ENCODE assay signal across 8 mouse cellular contexts in the genomic region with DNA sequence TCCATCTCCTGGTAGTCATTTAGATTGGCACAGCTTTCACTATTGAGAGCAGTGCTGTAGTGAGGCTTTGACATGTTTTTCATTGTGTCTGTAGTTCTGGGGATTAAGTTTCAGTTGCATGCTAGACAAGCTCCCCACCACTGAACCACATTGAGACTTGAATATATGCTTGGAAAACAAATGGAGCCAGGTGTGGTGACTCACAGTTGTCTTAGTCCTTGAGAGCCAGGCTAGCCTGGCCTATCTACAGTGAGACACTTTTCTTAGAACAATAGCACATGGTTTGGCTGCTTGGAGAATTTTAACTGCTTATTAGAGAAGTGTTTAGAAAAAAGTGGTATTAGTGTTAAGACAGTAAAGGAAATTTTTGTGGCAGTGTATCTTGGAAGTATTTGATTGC. TPM values are rescaled to one million over a fixed set of nuclear protein-coding genes. Genes with fewer than 3 reads are reported as not detected.
DNase-seq lines count a peak whose midpoint lies in the region; ATAC-seq and TF ChIP-seq lines count a peak whose summit lies in the region.

No protein-coding gene starts in this region.

- H3K4me2 ChIP-seq in hindbrain, embryonic 16.5 days (ENCODE audit: low read length), result peak overlapping the region; percentile 75
- peak overlapping the region; percentile 98 for H3K4me2 ChIP-seq in midbrain, embryonic 16.5 days (ENCODE audit: low read length)

- peak overlapping the region; percentile 95 for H3K4me3 ChIP-seq in layer of hippocampus, adult 2 months
- H3K4me3 ChIP-seq in hindbrain, embryonic 16.5 days (ENCODE audit: low read length), result peak overlapping the region; percentile 59
- H3K4me3 ChIP-seq in midbrain, embryonic 16.5 days (ENCODE audit: low read depth, low read length), result peak overlapping the region; percentile 77

- ATAC-seq in hindbrain, embryonic 16.5 days, result no peak
- no peak for ATAC-seq in midbrain, embryonic 16.5 days

- H3K9me3 ChIP-seq in hindbrain, embryonic 16.5 days (ENCODE audit: control insufficient read depth, low read length), result no peaks in the 10 kb centered on the region
- H3K9me3 ChIP-seq in midbrain, embryonic 16.5 days (replicated peaks; ENCODE audit: control insufficient read depth, low read length, poor library complexity, severe bottlenecking), result no peaks in the 10 kb centered on the region

- intact Hi-C loops in gastrocnemius, postnatal 36 days (cut with DNase I), result no loop called here

- no peak for DNase-seq in layer of hippocampus, adult 2 months (ENCODE audit: low spot score in 2 of 2)
- no peak for DNase-seq in layer of hippocampus, postnatal 10 days (ENCODE audit: low spot score in 2 of 2)
- DNase-seq in brain, adult 2 months (ENCODE audit: low read depth, low spot score), result peak; percentile 60
- no peak for DNase-seq in T-cell, adult 2 months (ENCODE audit: low spot score)
- DNase-seq in gastrocnemius, postnatal 36 days, result no peak
- DNase-seq in natural killer cell, adult 2 months (ENCODE audit: low spot score in 2 of 2), result no peak

- peak overlapping the region; percentile 98; the same call in 1 of the 2 replicates for H3K27ac ChIP-seq in layer of hippocampus, adult 2 months
- H3K27ac ChIP-seq in hindbrain, embryonic 16.5 days (ENCODE audit: low read depth, low read length), result no peak overlapping the region
- no peak overlapping the region for H3K27ac ChIP-seq in midbrain, embryonic 16.5 days (ENCODE audit: low read length)

- peak overlapping the region; percentile 87 for H3K9ac ChIP-seq in hindbrain, embryonic 16.5 days (ENCODE audit: low read depth, low read length)
- H3K9ac ChIP-seq in midbrain, embryonic 16.5 days (ENCODE audit: low read depth, low read length), result peak overlapping the region; percentile 91

- H3K4me1 ChIP-seq in hindbrain, embryonic 16.5 days (ENCODE audit: control insufficient read depth, insufficient read depth, low read depth, low read length), result peaks cover 28% of the 10 kb centered on the region
- H3K4me1 ChIP-seq in midbrain, embryonic 16.5 days (ENCODE audit: control insufficient read depth, insufficient read depth, low read length), result peaks cover 35% of the 10 kb centered on the region

- peaks cover 21% of the 10 kb centered on the region for H3K36me3 ChIP-seq in hindbrain, embryonic 16.5 days (ENCODE audit: control insufficient read depth, insufficient read depth, low read length)
- H3K36me3 ChIP-seq in midbrain, embryonic 16.5 days (ENCODE audit: control insufficient read depth, insufficient read depth, low read length), result peaks cover 11% of the 10 kb centered on the region

- TF ChIP-seq CTCF in layer of hippocampus, adult 2 months (conservative IDR thresholded peaks at IDR 0.05), result no peak

- H3K27me3 ChIP-seq in hindbrain, embryonic 16.5 days (replicated peaks; ENCODE audit: control insufficient read depth, insufficient read depth, low read length), result no peaks in the 10 kb centered on the region
- no peaks in the 10 kb centered on the region for H3K27me3 ChIP-seq in midbrain, embryonic 16.5 days (ENCODE audit: control insufficient read depth, insufficient read depth, low read depth, low read length)

RNA-seq across cellular contexts. Expression of gene Srsf3, which starts 1.8 kb away (rescaled TPM):
- total RNA-seq in layer of hippocampus, adult 2 months (2021), result 100 to 1,000 TPM; 125 to 130 TPM
- total RNA-seq in layer of hippocampus, postnatal 10 days (2021), result 100 to 1,000 TPM; 179 to 207 TPM
- polyA plus RNA-seq in hindbrain, embryonic 16.5 days (2015; fragmentation: Nextera tagmentation; extraction: Ambion mirVana), result 356 and 408 TPM in 2 replicates
- polyA plus RNA-seq in midbrain, embryonic 16.5 days (2015; fragmentation: Nextera tagmentation; extraction: Ambion mirVana), result 425 and 475 TPM in 2 replicates
- 10 to 100 TPM; 32.6 to 42.1 TPM for total RNA-seq in gastrocnemius, postnatal 36 days (2021)

RNA-seq across cellular contexts. Expression of gene Stk38, which starts 26.5 kb away (rescaled TPM):
- total RNA-seq in layer of hippocampus, adult 2 months (2021), result 10 to 100 TPM; 50.4 to 65.6 TPM
- 10 to 100 TPM; 55.9 to 63.8 TPM for total RNA-seq in layer of hippocampus, postnatal 10 days (2021)
- polyA plus RNA-seq in hindbrain, embryonic 16.5 days (2015; fragmentation: Nextera tagmentation; extraction: Ambion mirVana), result 71.8 and 89.7 TPM in 2 replicates
- polyA plus RNA-seq in midbrain, embryonic 16.5 days (2015; fragmentation: Nextera tagmentation; extraction: Ambion mirVana), result 83.1 and 90.9 TPM in 2 replicates
- total RNA-seq in gastrocnemius, postnatal 36 days (2021), result 10 to 100 TPM; 23.0 to 26.1 TPM

RNA-seq across cellular contexts. Expression of gene Cdkn1a, which starts 56.5 kb away (rescaled TPM):
- total RNA-seq in layer of hippocampus, adult 2 months (2021), result 10 to 100 TPM in 1 of 2 experiments, 1 to 10 TPM in 1; 8.2 to 14.5 TPM
- total RNA-seq in layer of hippocampus, postnatal 10 days (2021), result 10 to 100 TPM; 23.6 to 29.4 TPM
- polyA plus RNA-seq in hindbrain, embryonic 16.5 days (2015; fragmentation: Nextera tagmentation; extraction: Ambion mirVana), result 138 and 184 TPM in 2 replicates
- 115 and 148 TPM in 2 replicates for polyA plus RNA-seq in midbrain, embryonic 16.5 days (2015; fragmentation: Nextera tagmentation; extraction: Ambion mirVana)
- total RNA-seq in gastrocnemius, postnatal 36 days (2021), result 10 to 100 TPM; 17.6 to 27.2 TPM
